Mouse (Mus musculus) bone marrow, adult 2 months (tissue): ENCODE results near the gene Pnp.
"Not testable (repeated sequence)": the region's sequence is repeated elsewhere in the genome, so short reads cannot be mapped to it uniquely, and the experiment has no call there.

Experiments
- CTCF ChIP-seq: fragments of 200-500 bp; IDR thresholded peaks from 2 replicates; pipeline ENCODE4 v1.5.1; 2011; ENCODE audit warnings: low read length, control low read depth; ENCODE audit not compliant: control insufficient read depth, insufficient read depth
- POLR2A ChIP-seq: fragments of 200-500 bp; IDR thresholded peaks from 2 replicates; pipeline ENCODE4 v1.6.1; 2011; ENCODE audit warnings: low read depth, mild to moderate bottlenecking, control low read depth, low read length, borderline replicate concordance; ENCODE audit not compliant: control insufficient read depth

DNA sequence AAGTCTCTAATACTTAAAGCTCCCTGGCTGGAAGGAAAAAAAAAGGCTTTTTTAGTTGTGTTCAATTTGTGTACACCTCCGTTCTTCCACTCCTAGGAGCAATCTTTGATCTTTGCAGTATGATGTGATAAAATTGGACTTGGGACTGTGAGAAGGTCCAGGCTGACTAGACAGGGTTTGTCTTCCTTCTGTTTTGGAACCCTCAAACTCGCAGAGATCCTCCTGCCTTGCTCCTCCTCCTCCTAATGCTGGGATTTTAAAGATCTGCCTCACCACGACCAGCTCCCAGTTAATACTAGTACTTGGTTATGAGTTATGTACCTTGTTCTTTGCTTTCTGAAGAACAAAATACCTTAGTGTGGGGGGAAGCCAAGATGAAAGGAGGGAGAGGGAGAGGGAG, 14.6 kb downstream of the Pnp start:
- TF ChIP-seq CTCF, POLR2A: not testable (repeated sequence)
